Mouse (Mus musculus): ENCODE results near the gene Olfr514. TPM values are rescaled to one million over a fixed set of nuclear protein-coding genes. Genes with fewer than 3 reads are reported as not detected.
"Not testable (repeated sequence)": the region's sequence is repeated elsewhere in the genome, so short reads cannot be mapped to it uniquely, and the experiment has no call there.

Olfr514 gene
- total RNA-seq (2022): not detected

GRCm38 (mm10) chr7:108825897-108826296 lies at the start of gene Olfr514:
Gene Olfr514, minus strand, starts transcription at chr7:108825997.
- no peak for DNase-seq (ENCODE audit: low spot score in 2 of 2)

GRCm38 (mm10) chr7:108872279-108872678 lies 46.5 kb upstream of the Olfr514 start, which contains the start of gene Olfr517:
Gene Olfr517, minus strand, starts transcription at chr7:108872379.
- no peak for DNase-seq (ENCODE audit: low spot score in 2 of 2)

DNA sequence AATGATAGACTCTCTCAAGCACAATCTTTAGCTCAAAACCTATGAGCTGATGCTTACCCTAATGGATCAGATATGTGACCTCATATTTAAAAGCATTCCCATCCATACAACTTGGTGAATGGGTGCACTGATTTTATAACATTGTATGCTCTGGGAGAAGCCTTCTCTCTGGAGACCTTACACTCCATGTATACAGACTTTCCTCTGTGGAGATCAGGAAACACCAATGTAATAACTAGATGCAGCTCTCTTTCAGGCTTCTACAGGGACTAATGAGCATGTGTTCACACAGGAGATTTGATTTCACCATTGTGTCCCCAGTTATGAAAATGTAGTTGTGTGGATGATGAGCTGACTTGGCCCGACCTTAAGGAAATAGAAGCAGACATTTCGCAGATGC lies 24.6 kb upstream of the Olfr514 start, which contains the start of gene Olfr516:
Gene Olfr516 (minus strand): TSS at position 101 of the 400 bp plus-strand sequence.
- no peak for DNase-seq (ENCODE audit: low spot score in 2 of 2)

- not testable (repeated sequence) for DNase-seq (ENCODE audit: low spot score in 2 of 2)
Measured at GRCm38 (mm10) chr7:108814593-108815215, 11.1 kb downstream of the Olfr514 start.

GRCm38 (mm10) chr7:108797205-108797933 lies 28.4 kb downstream of the Olfr514 start:
- peak in 1 of 2 experiments; percentile 3 for DNase-seq (ENCODE audit: low spot score in 2 of 2)

Other genes starting within 250 kb of the Olfr514 start
- gene Olfr506, start 215.2 kb downstream of the Olfr514 start, total RNA-seq (2022): not detected
- not detected for gene Olfr507, start 204.2 kb downstream of the Olfr514 start, total RNA-seq (2022)
- not detected for gene Olfr508, start 196.0 kb downstream of the Olfr514 start, total RNA-seq (2022)
- gene Olfr509, start 174.1 kb downstream of the Olfr514 start, total RNA-seq (2022): not detected
- gene Olfr510, start 159.6 kb downstream of the Olfr514 start, total RNA-seq (2022): not detected
- not detected for gene Olfr512, start 112.7 kb downstream of the Olfr514 start, total RNA-seq (2022)
- under 1 TPM in 1 of 4 experiments, not detected in 3; 0.27 TPM for gene Olfr513, start 75.0 kb downstream of the Olfr514 start, total RNA-seq (2022)
- not detected for gene Olfr516, start 24.5 kb upstream of the Olfr514 start, total RNA-seq (2022)
- gene Olfr517, start 46.4 kb upstream of the Olfr514 start, total RNA-seq (2022): not detected
- not detected for gene Olfr518, start 59.0 kb upstream of the Olfr514 start, total RNA-seq (2022)
- not detected for gene Olfr519, start 68.4 kb upstream of the Olfr514 start, total RNA-seq (2022)
- 1 to 10 TPM; 1.3 to 2.5 (median 1.8) TPM for gene Nlrp10, start 104.2 kb upstream of the Olfr514 start, total RNA-seq (2022)
- gene Eif3f, start 108.4 kb upstream of the Olfr514 start, total RNA-seq (2022): 100 to 1,000 TPM; 111 to 136 (median 121) TPM
- gene Tub, start 124.3 kb upstream of the Olfr514 start, total RNA-seq (2022): under 1 TPM; 0.24 to 0.52 (median 0.31) TPM

Measured in gastrocnemius, adult 8-10 months (tissue).